Mouse (Mus musculus) neural tube, embryonic 13.5 days (tissue): Measurements from ENCODE around the gene Leng1. TPM values are rescaled to one million over a fixed set of nuclear protein-coding genes. Genes with fewer than 3 reads are reported as not detected.

Source experiments
- ATAC-seq: fragments of 200-750 bp; cut with Nextera tagmentation; 2 replicates; pipeline ENCODE4 v1.8.0; 2017; ENCODE audit warnings: low read depth, mild to moderate bottlenecking, moderate TSS enrichment, moderate library complexity
- H3K27ac ChIP-seq: fragments of 300-500 bp; sonication (generic); replicated peaks from 2 replicates; pipeline ENCODE4 v1.5.1; 2015; ENCODE audit warnings: moderate library complexity, mild to moderate bottlenecking, inconsistent platforms
- H3K27me3 ChIP-seq: fragments of 300-500 bp; sonication (generic); 2 replicates; pipeline ENCODE4 v1.6.1; 2015; ENCODE audit warnings: mild to moderate bottlenecking, inconsistent platforms
- H3K36me3 ChIP-seq: fragments of 300-500 bp; sonication (generic); 2 replicates; pipeline ENCODE4 v1.6.1; 2015; ENCODE audit warnings: mild to moderate bottlenecking, inconsistent platforms
- H3K4me1 ChIP-seq: fragments of 300-500 bp; sonication (generic); replicated peaks from 2 replicates; pipeline ENCODE4 v1.6.1; 2015; ENCODE audit warnings: inconsistent platforms
- H3K4me2 ChIP-seq: fragments of 300-500 bp; sonication (generic); 2 replicates; pipeline ENCODE4 v1.6.1; 2015; ENCODE audit warnings: inconsistent platforms, mild to moderate bottlenecking, moderate library complexity
- H3K4me3 ChIP-seq: fragments of 300-500 bp; sonication (generic); 2 replicates; pipeline ENCODE4 v1.5.1; 2015; ENCODE audit warnings: mild to moderate bottlenecking, inconsistent platforms
- H3K9ac ChIP-seq: fragments of 300-500 bp; sonication (generic); 2 replicates; pipeline ENCODE4 v1.6.1; 2015; ENCODE audit warnings: moderate library complexity, mild to moderate bottlenecking, inconsistent platforms
- H3K9me3 ChIP-seq: fragments of 300-500 bp; sonication (generic); 2 replicates; pipeline ENCODE4 v1.6.1; 2016; ENCODE audit warnings: inconsistent platforms
- WGBS: fragments of 180-500 bp; shearing (Covaris S2); methylation state at CpG from one replicate; pipeline ENCODE4 v1.1.7; 2015; 5-methylcytosine and 5-hydroxymethylcytosine counted together
- polyA plus RNA-seq: library from polyadenylated mRNA; unstranded; fragments of >200 nt; fragmentation: Nextera tagmentation; extraction: Ambion mirVana; gene quantifications from 2 replicates; pipeline ENCODE4 v1.2.1, GENCODE M21; 2015

Leng1 gene
- polyA plus RNA-seq, 1 experiment from 2014 or later, result 18.0 TPM

DNA sequence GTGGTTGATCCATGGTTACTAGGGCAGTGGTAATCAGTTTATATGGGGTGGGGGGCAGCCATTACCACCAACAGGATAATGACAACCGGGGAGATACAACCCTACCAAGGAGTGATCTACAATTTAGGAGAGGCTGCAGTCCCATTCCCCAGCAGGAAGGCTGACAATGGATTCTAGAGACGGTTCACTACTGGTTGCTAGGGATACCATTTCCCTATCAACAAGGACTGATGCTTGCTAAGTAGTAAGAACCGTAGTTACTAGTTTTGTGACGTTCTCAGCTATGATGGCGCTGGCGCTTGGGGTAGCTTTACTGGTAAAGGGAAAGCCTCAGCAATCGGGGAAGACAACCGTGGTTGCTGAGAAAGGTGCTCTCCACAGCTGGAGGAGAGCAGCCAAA lies 19.1 kb upstream of the Leng1 start:
- Histone ChIP-seq H3K27me3 (no peaks in the 10 kb centered on the region), H3K4me1 (peaks cover 24% of the 10 kb centered on the region), H3K4me3 (no peak overlapping the region), H3K27ac (peak overlapping the region; percentile 76), H3K36me3 (peaks cover 48% of the 10 kb centered on the region), H3K4me2 (no peak overlapping the region), H3K9me3 (no peaks in the 10 kb centered on the region), H3K9ac (peak overlapping the region; percentile 43; the same call in 1 of the 2 replicates)
- 67% methylated on average over 8 of the region's 8 CpGs for WGBS
- ATAC-seq, result peak; percentile 34; the same call in 1 of the 2 replicates

DNA sequence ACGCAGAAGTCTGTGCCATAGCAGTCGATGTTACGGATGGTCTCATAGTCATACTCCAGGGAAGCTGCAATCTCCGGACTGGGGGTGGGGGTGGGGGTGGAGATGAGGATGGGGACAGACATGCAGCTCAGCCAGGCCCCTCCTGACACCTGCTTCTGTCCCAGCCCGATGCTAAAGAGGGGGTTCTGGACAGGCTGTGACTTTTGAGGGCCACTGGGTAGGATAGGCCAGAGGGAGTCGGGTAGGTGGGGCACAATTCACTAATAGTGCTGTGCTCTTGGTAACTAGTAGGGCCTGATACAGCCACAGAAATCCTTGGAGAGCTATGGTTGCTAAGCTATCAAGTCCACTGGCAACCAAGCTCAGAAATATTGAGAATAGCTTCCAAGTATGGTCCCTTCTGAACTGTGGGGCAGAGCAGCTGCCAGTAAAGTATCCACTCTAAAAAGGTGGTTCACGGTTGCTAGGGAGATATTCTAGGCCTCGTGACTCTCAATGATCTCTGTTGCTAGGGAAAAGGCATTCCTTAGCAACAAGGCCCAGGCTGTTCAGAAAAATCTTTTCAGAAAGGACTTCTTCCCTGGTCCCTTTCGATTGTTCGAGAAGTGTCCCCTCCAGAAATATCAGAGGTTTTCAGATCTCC lies 18.4 kb upstream of the Leng1 start:
- WGBS, result 62% methylated on average over 10 of the region's 10 CpGs
- no peak overlapping the region for H3K4me2 ChIP-seq

DNA sequence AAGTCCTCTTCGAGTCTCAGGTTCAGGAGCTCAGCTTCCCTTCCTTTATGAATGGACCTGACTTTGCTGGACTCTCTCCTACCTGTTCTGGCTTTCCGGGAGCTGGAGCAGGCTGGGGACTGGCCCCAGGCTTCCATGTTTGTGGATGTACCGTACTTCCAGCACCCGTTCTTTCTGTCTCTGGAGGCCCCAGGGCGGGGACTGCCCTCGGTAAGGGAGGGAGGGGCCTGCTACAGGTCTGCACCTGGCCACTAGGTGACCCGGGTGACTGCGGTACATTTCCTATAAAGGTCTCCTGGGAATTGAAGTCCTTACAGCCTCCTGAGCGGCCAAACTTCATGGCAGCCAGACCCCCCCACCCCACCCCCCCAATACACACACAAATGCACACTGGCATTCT lies 11.7 kb upstream of the Leng1 start, which contains the start of gene Tmc4:
Tmc4 (minus strand) TSS at position 212 of the 400 bp plus-strand sequence.
- Histone ChIP-seq H3K9me3 (no peaks in the 10 kb centered on the region), H3K36me3 (peaks cover 29% of the 10 kb centered on the region), H3K4me1 (no peaks in the 10 kb centered on the region), H3K9ac (no peak within 1 kb of the TSS), H3K27me3 (no peaks in the 10 kb centered on the region), H3K4me2 (no peak within 1 kb of the TSS), H3K27ac (no peak within 1 kb of the TSS), H3K4me3 (no peak within 1 kb of the TSS)
- 59% methylated on average over 9 of the region's 9 CpGs for WGBS
- no peak for ATAC-seq

More for the DNA sequence above, 18.4 kb upstream of the Leng1 start:
- peak; percentile 51 for ATAC-seq
- Histone ChIP-seq H3K4me1 (peaks cover 24% of the 10 kb centered on the region), H3K27ac (peak overlapping the region; percentile 76), H3K27me3 (no peaks in the 10 kb centered on the region), H3K9ac (peak overlapping the region; percentile 43; the same call in 1 of the 2 replicates), H3K4me3 (no peak overlapping the region), H3K9me3 (no peaks in the 10 kb centered on the region), H3K36me3 (peaks cover 53% of the 10 kb centered on the region)

DNA sequence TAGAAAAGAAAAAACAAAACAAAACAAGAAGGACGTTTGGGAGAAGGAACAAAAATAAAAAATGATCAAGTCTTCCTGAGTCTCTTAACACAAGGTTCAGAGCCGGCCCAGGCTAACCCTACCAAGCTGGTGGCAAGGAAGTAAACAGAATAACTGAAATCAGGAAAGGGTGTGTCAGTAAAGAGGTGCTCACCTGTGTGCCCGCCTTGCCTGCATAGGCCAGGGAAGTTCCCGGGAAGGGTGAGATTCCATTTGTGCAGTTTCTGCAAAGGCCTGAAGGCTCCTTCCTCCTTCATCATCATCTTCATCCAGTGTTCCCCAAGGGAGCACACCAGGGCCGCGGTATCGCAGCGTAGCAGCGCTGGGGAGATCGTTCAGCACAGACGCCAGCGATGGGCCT lies 10.7 kb upstream of the Leng1 start:
- no peaks in the 10 kb centered on the region for H3K9me3 ChIP-seq
- WGBS, result 88% methylated on average over 12 of the region's 12 CpGs
- H3K36me3 ChIP-seq, result peaks cover 29% of the 10 kb centered on the region
- H3K27ac ChIP-seq, result no peak overlapping the region
- H3K27me3 ChIP-seq, result no peaks in the 10 kb centered on the region
- no peak overlapping the region for H3K9ac ChIP-seq
- no peak overlapping the region for H3K4me2 ChIP-seq
- H3K4me3 ChIP-seq, result no peak overlapping the region
- no peaks in the 10 kb centered on the region for H3K4me1 ChIP-seq
- ATAC-seq, result no peak

DNA sequence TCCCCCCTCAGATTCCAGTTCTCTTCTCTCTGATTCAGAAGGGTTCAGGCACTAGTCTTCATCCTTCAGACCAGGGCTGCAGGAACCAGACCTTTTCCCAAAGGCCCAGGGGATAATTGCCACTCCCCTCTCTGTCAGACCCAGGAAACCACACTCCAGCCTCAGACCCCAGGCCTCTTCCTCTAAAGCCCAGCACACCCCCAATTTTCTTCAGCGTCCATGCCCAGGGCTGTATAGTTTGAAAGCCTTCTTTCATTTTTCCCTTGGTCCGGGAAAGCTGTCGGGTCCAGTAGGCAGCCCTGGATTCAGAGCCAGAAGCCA lies 9.5 kb upstream of the Leng1 start:
- Histone ChIP-seq H3K9me3 (no peaks in the 10 kb centered on the region), H3K4me2 (no peak overlapping the region), H3K4me3 (no peak overlapping the region), H3K9ac (no peak overlapping the region), H3K27ac (no peak overlapping the region), H3K27me3 (no peaks in the 10 kb centered on the region), H3K4me1 (no peaks in the 10 kb centered on the region), H3K36me3 (peaks cover 20% of the 10 kb centered on the region)
- ATAC-seq, result no peak; the same call in 1 of the 2 replicates
- 77% methylated on average over 3 of the region's 3 CpGs for WGBS

DNA sequence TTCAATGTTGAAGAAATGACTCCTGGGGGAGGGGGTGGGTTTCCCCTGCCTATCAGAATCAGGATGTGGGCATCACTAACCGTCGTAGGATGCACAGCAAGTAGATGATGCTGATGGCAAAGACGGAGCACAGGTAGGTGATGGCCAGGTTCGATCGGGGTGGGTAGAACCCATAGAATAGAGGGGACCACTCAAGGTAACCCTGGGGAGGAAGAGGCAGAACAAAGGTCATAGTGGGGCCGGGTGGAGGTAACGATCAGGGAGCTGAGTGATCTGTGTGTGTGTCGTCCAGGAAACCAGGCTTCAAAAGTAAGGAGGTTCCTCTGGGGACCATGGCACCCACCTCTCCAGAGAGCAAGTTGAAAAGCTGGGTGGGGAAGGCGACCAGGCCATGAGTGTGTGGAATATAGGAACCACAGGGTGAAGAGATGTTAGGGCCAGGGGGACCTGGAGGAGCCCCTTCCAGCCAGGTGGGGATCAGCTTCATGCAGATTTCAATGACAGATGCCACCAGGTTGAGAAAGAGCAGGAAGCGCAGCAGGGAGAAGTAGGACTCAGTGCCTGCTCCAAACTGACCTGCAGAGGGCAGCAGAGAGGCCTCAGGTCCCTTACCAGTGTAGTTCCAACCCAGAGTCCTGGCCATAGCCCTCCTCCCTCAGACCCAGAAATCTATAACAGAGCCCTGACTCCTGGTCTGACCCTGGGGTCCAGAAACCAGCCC lies 9.0 kb upstream of the Leng1 start:
- H3K27ac ChIP-seq, result no peak overlapping the region

DNA sequence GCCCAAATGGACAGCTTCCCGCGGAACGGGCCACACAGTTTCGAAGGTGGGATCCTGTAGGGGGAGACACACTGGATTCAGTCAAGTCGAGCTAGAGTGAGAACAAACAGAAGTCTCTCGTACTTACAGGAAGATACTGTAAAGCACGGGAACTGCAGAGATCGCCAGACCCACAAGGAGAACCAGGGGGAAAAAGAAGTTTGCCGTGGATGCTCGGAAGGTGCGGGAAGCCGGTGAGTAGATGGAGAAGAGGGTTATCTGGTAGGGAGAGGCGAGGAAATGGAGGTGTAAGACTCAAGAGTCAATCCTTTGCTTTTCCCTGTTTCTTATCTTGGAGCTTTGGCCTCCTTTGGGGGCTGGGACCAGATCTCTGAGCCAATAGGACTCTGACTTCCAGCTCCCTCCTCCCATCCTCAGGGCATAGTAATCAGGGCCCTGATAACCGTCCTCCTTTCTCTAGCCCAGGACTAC lies 1.3 kb upstream of the Leng1 start:
- WGBS, result 21% methylated on average over 14 of the region's 14 CpGs
- H3K4me2 ChIP-seq, result 0 out of 2 replicates have a peak overlapping the region, but pooled peaks have one; percentile 4
- H3K4me1 ChIP-seq, result peaks cover 22% of the 10 kb centered on the region
- ATAC-seq, result no peak
- H3K27ac ChIP-seq, result no peak overlapping the region
- H3K4me3 ChIP-seq, result no peak overlapping the region
- no peaks in the 10 kb centered on the region for H3K27me3 ChIP-seq
- H3K9me3 ChIP-seq, result no peaks in the 10 kb centered on the region
- peaks cover 11% of the 10 kb centered on the region for H3K36me3 ChIP-seq
- no peak overlapping the region for H3K9ac ChIP-seq

More for the DNA sequence above, 9.0 kb upstream of the Leng1 start:
- Histone ChIP-seq H3K36me3 (peaks cover 18% of the 10 kb centered on the region), H3K9ac (no peak overlapping the region), H3K27me3 (no peaks in the 10 kb centered on the region), H3K9me3 (no peaks in the 10 kb centered on the region), H3K4me1 (no peaks in the 10 kb centered on the region), H3K4me3 (no peak overlapping the region), H3K4me2 (no peak overlapping the region)
- ATAC-seq, result peak; percentile 89
- WGBS, result 69% methylated on average over 10 of the region's 10 CpGs

DNA sequence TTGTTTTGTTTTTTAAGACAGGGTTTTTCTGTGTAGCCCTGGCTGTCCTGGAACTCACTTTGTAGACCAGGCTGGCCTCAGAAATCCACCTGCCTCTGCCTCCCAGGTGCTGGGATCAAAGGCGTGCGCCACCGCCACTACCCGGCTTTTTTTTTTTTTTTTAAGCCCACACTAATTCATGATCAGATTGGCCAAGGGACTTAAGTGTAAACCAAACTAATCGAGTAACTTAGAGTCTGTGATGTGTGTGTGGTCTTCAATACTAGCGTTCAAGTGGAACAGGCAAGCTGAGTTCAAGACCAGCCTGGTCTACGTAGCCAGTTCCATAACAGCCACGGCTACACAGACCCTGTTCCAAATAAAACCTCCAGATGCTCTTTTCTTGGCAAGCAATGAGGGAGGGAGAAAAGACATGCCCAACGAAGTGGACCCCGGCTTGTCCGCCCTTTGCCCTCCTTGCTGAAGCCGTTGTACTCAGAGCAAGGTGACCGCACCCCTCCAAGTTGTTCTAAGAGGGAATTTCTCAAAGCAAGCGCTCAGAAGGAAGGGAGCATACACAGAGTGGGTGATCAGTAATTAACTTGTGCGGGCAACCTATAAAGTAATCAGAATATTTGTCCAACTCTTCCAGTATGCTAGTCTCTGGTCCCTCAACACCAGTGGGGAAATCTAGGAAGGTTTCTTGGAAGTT lies 971 bp downstream of the Leng1 start:
- peaks cover 33% of the 10 kb centered on the region for H3K36me3 ChIP-seq
- H3K27ac ChIP-seq, result peak overlapping the region; percentile 79
- H3K9ac ChIP-seq, result peak overlapping the region; percentile 79
- WGBS, result 33% methylated on average over 15 of the region's 15 CpGs
- peaks cover 22% of the 10 kb centered on the region for H3K4me1 ChIP-seq
- peak overlapping the region; percentile 78 for H3K4me2 ChIP-seq
- ATAC-seq, result peak; percentile 28
- no peaks in the 10 kb centered on the region for H3K9me3 ChIP-seq
- peak overlapping the region; percentile 62 for H3K4me3 ChIP-seq
- no peaks in the 10 kb centered on the region for H3K27me3 ChIP-seq

DNA sequence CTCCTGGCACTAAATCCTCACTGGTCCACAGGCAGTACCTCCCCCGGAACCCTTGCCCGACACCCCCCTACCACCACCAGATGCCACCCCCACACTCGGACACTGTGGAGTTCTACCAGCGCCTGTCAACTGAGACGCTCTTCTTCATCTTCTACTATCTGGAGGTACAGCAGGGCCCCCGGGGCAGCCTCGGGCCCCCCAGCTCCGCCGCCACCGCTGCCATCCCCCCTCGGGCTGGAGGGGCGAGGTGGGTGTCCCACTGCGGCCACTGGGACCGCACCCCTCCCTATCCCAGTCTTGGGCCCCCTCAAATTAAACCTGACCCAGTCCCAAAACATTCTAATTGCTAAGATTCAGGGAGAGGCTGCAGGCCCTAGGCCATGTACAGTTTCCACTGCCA lies 7.1 kb downstream of the Leng1 start:
- Histone ChIP-seq H3K4me3 (no peak overlapping the region), H3K9me3 (no peaks in the 10 kb centered on the region), H3K4me1 (peaks cover 4% of the 10 kb centered on the region), H3K36me3 (peaks cover 93% of the 10 kb centered on the region), H3K27me3 (no peaks in the 10 kb centered on the region), H3K4me2 (no peak overlapping the region), H3K9ac (no peak overlapping the region), H3K27ac (no peak overlapping the region)
- no peak for ATAC-seq
- 97% methylated on average over 14 of the region's 14 CpGs for WGBS

DNA sequence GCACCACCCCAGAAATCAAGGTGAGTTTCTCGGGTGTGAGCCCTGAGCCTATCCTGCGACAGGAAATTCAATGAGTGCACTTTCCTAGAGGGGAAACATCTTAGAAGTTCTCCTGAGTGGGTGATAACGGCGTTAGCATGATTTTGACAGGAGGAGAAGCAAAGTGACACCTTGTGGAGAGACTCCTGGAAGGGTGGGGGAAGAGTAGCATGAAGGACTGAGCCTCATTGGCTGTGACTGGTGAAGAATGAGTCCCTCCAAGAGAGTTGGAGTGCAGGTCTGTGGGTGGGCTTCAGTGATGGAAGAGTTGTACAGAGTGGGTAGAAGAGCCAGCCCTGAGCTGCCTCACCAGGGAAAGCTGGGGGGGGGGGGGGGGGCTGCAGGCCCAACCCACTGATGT lies 8.7 kb downstream of the Leng1 start:
- 93% methylated on average over 4 of the region's 4 CpGs for WGBS
- H3K9me3 ChIP-seq, result no peaks in the 10 kb centered on the region
- ATAC-seq, result no peak
- H3K4me2 ChIP-seq, result no peak overlapping the region
- no peaks in the 10 kb centered on the region for H3K4me1 ChIP-seq
- no peak overlapping the region for H3K4me3 ChIP-seq
- peaks cover 98% of the 10 kb centered on the region for H3K36me3 ChIP-seq
- no peak overlapping the region for H3K27ac ChIP-seq
- no peaks in the 10 kb centered on the region for H3K27me3 ChIP-seq
- H3K9ac ChIP-seq, result no peak overlapping the region

DNA sequence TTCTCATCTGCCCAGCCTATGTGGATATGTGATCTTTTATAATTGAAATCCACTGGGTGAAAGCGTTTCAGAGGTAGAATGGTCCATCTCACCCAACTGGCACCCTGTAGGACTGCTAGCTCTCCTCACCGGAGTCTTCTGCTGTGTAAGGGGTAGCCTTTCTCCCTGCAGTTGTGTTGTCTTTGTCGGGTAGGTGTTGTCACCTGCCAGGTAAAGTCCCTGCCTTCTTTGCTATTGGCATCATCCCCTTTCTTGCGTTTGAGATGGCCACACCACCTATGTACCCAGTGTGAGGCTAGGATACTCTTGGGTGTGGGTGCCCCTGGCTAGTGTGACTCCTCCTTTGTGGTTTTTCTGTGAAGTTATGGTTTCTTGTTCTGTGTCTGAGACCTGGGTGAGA lies 19.0 kb downstream of the Leng1 start:
- WGBS, result 72% methylated on average over 4 of the region's 4 CpGs
- H3K27ac ChIP-seq, result no peak overlapping the region

DNA sequence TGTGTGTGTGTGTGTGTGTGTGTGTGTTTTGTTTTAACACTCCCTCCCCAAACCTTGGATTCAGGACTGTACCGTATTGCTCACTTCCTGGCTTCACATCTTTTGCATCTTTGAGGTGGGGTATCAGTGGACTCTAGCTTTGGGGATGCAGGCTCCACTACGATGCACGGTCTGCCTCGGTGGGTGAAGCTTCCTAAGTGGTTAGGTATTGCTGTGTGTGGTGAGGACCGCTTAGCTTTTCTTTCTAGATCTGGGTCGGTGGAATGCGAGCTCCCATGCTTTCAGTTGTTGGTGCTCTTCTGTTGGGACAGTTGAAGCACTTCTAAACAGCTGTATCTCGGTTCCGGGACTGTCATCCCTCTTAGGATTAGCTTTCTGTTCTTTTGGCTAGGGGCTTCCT lies 19.5 kb downstream of the Leng1 start:
- H3K36me3 ChIP-seq, result peaks cover 17% of the 10 kb centered on the region
- H3K27me3 ChIP-seq, result no peaks in the 10 kb centered on the region
- peak overlapping the region; percentile 98 for H3K4me3 ChIP-seq
- peak overlapping the region; percentile 98 for H3K27ac ChIP-seq
- peaks cover 47% of the 10 kb centered on the region for H3K4me1 ChIP-seq
- WGBS, result 32% methylated on average over 9 of the region's 9 CpGs
- H3K9me3 ChIP-seq, result no peaks in the 10 kb centered on the region
- H3K4me2 ChIP-seq, result peak overlapping the region; percentile 92
- peak overlapping the region; percentile 100 for H3K9ac ChIP-seq
- ATAC-seq, result no peak

More for the DNA sequence above, 19.0 kb downstream of the Leng1 start:
- no peak for ATAC-seq
- Histone ChIP-seq H3K4me2 (peak overlapping the region; percentile 92), H3K27me3 (no peaks in the 10 kb centered on the region), H3K36me3 (peaks cover 17% of the 10 kb centered on the region), H3K9ac (peak overlapping the region; percentile 100), H3K4me1 (peaks cover 47% of the 10 kb centered on the region), H3K4me3 (peak overlapping the region; percentile 98), H3K9me3 (no peaks in the 10 kb centered on the region)
